Mouse (Mus musculus): ENCODE measurements around the gene P4ha1. TPM values are rescaled to one million over a fixed set of nuclear protein-coding genes. Genes with fewer than 3 reads are reported as not detected.

The P4ha1 gene
- 64.7 and 73.8 TPM in 2 replicates for polyA plus RNA-seq (2015; fragmentation: Nextera tagmentation; extraction: Ambion mirVana)

DNA sequence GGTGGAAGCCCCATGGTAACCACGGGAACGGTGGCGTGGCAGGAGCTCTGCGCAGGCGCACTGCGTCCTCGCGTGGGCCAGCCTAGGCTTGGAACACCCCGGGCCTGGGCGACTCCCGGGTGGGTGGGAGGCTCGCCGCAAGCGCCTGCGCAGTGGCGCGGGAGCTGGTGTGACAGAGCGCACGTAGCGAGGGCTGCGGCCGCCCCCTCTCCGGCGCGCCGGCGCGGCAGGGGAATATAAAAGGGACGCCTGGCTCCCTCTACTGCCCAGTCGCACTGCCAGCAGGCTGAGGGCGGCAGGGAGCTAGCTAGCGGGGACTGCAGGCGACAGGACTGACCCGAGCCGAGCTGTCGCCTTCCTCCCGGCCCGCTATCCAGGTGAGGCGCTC, at the start of gene P4ha1:
Gene P4ha1 (plus strand): TSS at position 197 of the 388 bp plus-strand sequence.
- ATAC-seq: peak; percentile 99
- Histone ChIP-seq H3K4me1 (replicated peaks) (no peaks in the 10 kb centered on the region; the same call in 1 of the 2 replicates), H3K9ac (peak within 1 kb of the TSS; percentile 91), H3K9me3 (no peaks in the 10 kb centered on the region), H3K27me3 (replicated peaks) (no peaks in the 10 kb centered on the region), H3K4me2 (replicated peaks) (peak within 1 kb of the TSS; percentile 66), H3K4me3 (replicated peaks) (peak within 1 kb of the TSS; percentile 92), H3K27ac (peak within 1 kb of the TSS; percentile 96), H3K36me3 (no peaks in the 10 kb centered on the region)
- WGBS: 0% methylated on average over 34 of the region's 39 CpGs

DNA sequence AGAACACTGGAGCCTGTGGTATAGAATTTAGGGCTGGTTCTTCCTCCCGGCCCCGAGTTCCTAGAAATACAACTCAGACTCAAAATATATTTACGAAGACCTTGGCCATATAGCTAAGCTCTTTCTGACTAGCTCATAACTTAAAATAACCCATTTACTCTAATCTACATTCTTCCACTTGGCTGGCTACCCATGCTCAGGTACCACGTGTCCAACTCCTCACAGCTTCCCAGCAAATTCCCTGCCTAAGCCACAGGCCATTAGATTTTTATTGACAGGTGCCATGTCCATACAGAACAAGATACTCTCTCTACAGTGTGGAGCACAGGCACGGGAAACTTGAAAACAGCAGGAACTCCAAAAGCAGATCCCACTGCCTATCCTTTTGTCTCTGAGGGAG, 47.4 kb upstream of the P4ha1 start:
- WGBS: 87% methylated on average over 5 of the region's 5 CpGs
- no peak for ATAC-seq
- no peak overlapping the region for H3K9ac ChIP-seq
- H3K4me1 ChIP-seq (replicated peaks): peaks cover 5% of the 10 kb centered on the region; the same call in 1 of the 2 replicates
- no peaks in the 10 kb centered on the region for H3K9me3 ChIP-seq
- H3K4me2 ChIP-seq (replicated peaks): no peak overlapping the region
- H3K36me3 ChIP-seq: no peaks in the 10 kb centered on the region
- no peak overlapping the region for H3K4me3 ChIP-seq (replicated peaks)
- no peaks in the 10 kb centered on the region for H3K27me3 ChIP-seq (replicated peaks)
- H3K27ac ChIP-seq: no peak overlapping the region

DNA sequence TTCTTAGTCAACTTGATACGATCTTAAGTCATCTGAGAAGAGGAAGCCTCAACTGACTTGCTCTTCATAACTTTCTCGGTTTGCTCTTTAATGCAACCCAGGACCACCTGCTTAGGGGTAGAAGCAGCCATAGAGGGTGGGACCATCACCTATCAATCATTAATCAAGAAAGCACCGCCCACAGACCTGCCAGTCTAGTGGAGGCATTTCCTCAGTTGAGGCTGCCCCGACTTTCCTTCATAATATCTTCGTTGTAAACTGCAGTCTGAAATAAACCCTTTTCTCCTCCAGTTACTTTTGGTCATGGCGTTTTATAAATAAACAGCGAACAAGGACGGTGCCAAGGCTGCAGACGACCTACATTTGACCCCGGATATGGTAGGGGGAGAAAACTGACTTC, 46.0 kb upstream of the P4ha1 start:
- peak; percentile 81 for ATAC-seq

DNA sequence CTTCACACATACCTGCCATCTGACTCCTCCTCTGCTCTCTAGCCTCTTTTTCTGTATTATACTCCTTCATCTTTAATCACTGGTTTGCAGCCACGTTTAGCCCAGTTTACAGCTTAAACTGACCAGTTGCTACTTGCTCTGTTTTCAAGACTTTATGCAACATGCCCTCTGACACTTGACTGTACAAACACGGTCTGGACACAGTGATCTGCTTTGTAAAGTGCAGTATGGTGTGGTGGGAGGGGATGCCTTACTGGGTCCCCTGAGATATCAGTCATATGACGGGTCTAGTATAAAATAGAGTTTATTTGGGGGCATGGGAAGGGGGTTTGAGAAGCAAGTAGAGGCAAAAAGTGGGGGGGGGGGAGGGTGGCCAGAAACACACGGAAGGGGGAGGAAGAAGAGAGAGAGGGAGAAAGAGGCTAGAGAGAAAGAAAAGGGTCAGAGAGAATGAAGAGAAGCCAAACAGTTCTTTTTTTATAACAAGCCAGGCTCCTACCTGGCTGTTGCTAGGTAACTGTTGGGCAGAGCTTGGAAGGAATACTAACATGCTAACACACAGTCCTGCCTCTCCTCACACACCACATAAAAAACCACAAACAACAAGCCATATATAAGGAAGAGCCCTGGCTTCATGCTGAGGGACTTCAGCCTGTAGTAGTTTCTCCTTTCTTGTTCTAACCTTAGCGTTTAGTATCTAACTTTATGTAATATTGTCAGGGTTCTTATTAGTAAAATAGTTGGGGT, 45.2 kb upstream of the P4ha1 start:
- no peaks in the 10 kb centered on the region for H3K27me3 ChIP-seq (replicated peaks)
- H3K4me3 ChIP-seq (replicated peaks): no peak overlapping the region
- H3K9ac ChIP-seq: no peak overlapping the region
- no peak overlapping the region for H3K27ac ChIP-seq
- no peaks in the 10 kb centered on the region for H3K36me3 ChIP-seq
- no peak overlapping the region for H3K4me2 ChIP-seq (replicated peaks)
- whole genome bisulfite sequencing: 41% methylated on average over 5 of the region's 5 CpGs
- ATAC-seq: 0 out of 2 replicates have a peak, but pooled peaks have one; percentile 22
- no peaks in the 10 kb centered on the region for H3K9me3 ChIP-seq
- peaks cover 4% of the 10 kb centered on the region; the same call in 1 of the 2 replicates for H3K4me1 ChIP-seq (replicated peaks)

More for the DNA sequence above, 46.0 kb upstream of the P4ha1 start:
- no peaks in the 10 kb centered on the region for H3K36me3 ChIP-seq
- 0 out of 2 replicates have a peak overlapping the region, but pooled peaks have one; percentile 9 for H3K4me3 ChIP-seq (replicated peaks)
- 24% methylated on average over 10 of the region's 10 CpGs for WGBS
- H3K9me3 ChIP-seq: no peaks in the 10 kb centered on the region
- H3K4me2 ChIP-seq (replicated peaks): peak overlapping the region; percentile 39
- H3K9ac ChIP-seq: 0 out of 2 replicates have a peak overlapping the region, but pooled peaks have one; percentile 8
- H3K4me1 ChIP-seq (replicated peaks): peaks cover 4% of the 10 kb centered on the region; the same call in 1 of the 2 replicates
- no peaks in the 10 kb centered on the region for H3K27me3 ChIP-seq (replicated peaks)
- H3K27ac ChIP-seq: no peak overlapping the region

DNA sequence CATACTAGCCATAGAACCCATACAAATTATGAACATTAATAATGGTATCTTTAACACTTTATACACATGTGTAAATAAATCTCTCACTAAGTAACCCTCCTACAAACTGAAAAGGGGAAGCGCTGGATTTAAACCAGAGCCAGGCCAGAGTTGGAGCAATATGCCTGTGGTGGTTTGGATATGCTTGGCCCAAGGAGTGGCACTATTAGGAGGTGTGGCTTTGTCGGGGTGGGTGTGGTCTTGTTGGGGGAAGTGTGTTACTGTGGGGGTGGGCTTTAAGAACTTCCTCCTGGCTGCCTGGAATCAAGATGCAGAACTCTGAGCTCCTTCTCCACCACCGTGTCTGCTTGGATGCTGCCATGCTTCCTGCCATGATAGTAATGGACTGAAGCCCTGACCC, 39.9 kb upstream of the P4ha1 start:
- H3K4me2 ChIP-seq (replicated peaks): no peak overlapping the region

DNA sequence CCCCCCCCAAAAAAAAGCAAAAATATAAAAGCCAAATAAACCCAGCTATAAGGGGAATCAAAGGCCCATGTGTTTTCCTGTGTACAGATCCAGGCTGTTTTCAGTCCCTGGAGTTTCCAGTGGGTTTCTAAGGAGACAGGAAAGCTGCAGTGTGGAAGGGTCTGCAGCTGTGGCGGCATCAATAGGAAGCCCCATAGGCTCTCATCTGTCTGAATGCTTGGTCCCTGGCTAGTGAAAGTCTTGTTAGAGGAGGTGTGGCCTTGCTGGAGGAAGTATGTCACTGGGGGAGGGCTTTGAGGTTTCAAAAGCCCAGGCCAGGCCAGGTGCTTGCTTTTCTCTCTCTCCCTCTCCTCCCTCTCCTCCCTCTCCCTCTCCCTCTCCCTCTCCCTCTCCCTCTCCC, 39.3 kb upstream of the P4ha1 start:
- Histone ChIP-seq H3K9me3 (no peaks in the 10 kb centered on the region), H3K27me3 (replicated peaks) (no peaks in the 10 kb centered on the region), H3K4me3 (replicated peaks) (no peak overlapping the region), H3K36me3 (no peaks in the 10 kb centered on the region), H3K9ac (no peak overlapping the region), H3K4me1 (replicated peaks) (no peaks in the 10 kb centered on the region; the same call in 1 of the 2 replicates), H3K27ac (no peak overlapping the region), H3K4me2 (replicated peaks) (no peak overlapping the region)
- ATAC-seq: no peak
- WGBS: 77% methylated on average over 1 of the region's 1 CpGs

More for the DNA sequence above, 39.9 kb upstream of the P4ha1 start:
- H3K4me3 ChIP-seq (replicated peaks): no peak overlapping the region
- H3K9me3 ChIP-seq: no peaks in the 10 kb centered on the region
- no peak overlapping the region for H3K27ac ChIP-seq
- H3K9ac ChIP-seq: no peak overlapping the region
- H3K4me1 ChIP-seq (replicated peaks): no peaks in the 10 kb centered on the region; the same call in 1 of the 2 replicates
- ATAC-seq: no peak
- H3K27me3 ChIP-seq (replicated peaks): no peaks in the 10 kb centered on the region
- no peaks in the 10 kb centered on the region for H3K36me3 ChIP-seq
- WGBS: 71% methylated on average over 3 of the region's 3 CpGs

DNA sequence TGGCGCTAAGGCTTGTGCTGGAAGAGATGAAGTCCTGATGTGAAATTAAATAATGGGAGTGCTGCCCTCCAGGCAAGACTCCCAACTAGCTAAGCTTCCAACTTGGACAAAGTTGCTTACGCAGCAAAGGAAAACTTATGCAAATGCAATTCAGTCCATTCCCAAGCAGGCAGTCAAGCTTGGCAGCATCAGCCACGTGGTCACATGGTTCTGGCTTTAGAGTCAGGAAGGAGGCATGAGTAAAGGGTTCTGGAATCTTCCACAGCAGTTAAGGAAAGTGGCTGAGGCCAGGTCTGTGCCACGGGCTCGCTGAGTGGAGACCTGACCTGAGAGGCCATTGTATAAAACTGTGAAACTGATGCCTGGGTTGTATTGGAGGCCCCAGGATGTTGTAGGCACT, 37.6 kb upstream of the P4ha1 start:
- Histone ChIP-seq H3K4me2 (replicated peaks) (no peak overlapping the region), H3K27me3 (replicated peaks) (no peaks in the 10 kb centered on the region), H3K4me1 (replicated peaks) (no peaks in the 10 kb centered on the region; the same call in 1 of the 2 replicates), H3K9ac (no peak overlapping the region), H3K4me3 (replicated peaks) (no peak overlapping the region), H3K9me3 (no peaks in the 10 kb centered on the region), H3K36me3 (no peaks in the 10 kb centered on the region), H3K27ac (no peak overlapping the region; the same call in 1 of the 2 replicates)
- 65% methylated on average over 5 of the region's 5 CpGs for WGBS
- no peak for ATAC-seq

DNA sequence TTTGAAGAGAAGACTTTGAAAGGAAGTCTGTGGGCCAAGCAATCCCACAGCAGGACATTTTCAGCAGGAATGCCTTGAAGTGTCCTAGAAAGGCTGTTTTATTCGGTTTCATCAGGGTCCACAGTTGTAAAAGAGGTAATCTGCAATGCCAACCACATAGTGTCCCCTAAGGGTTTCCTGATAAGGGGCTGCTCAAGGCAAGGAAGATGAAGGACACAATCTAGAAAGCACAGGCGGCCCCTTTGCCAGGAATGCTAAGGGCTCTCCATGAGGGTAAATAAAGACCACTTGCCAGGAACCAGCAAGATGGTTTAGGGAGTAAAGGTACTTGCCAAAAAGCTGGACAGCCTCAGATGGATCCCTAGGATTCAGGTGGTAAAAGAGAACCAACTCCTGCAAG, 35.8 kb upstream of the P4ha1 start:
- no peak overlapping the region for H3K27ac ChIP-seq
- no peak overlapping the region for H3K4me2 ChIP-seq (replicated peaks)
- WGBS: 55% methylated on average over 2 of the region's 2 CpGs
- no peak overlapping the region for H3K4me3 ChIP-seq (replicated peaks)
- H3K36me3 ChIP-seq: no peaks in the 10 kb centered on the region
- no peak overlapping the region for H3K9ac ChIP-seq
- no peaks in the 10 kb centered on the region for H3K27me3 ChIP-seq (replicated peaks)
- no peaks in the 10 kb centered on the region for H3K9me3 ChIP-seq
- H3K4me1 ChIP-seq (replicated peaks): peaks cover 7% of the 10 kb centered on the region; the same call in 1 of the 2 replicates
- ATAC-seq: no peak

DNA sequence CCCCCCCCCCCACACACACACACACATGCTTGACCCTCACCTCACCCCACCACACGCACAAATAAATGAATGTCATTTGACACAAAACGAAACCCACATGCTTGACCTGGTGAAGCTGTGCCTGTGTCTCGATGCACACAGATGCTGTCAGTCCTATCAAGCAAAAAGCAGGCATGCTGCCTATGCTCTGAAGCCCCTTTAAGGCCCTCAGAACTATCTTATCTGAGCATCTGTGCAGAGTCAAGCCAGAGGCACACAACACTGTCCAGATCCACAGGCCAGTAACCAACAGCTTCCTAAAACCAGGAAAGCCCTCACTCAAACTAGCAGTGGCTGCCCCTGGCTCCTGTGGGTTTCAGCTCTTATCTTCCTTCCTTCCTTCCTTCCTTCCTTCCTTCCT, 35.4 kb upstream of the P4ha1 start:
- Histone ChIP-seq H3K4me1 (replicated peaks) (peaks cover 10% of the 10 kb centered on the region; the same call in 1 of the 2 replicates), H3K36me3 (no peaks in the 10 kb centered on the region), H3K27ac (no peak overlapping the region), H3K27me3 (replicated peaks) (no peaks in the 10 kb centered on the region), H3K4me3 (replicated peaks) (no peak overlapping the region), H3K4me2 (replicated peaks) (no peak overlapping the region), H3K9me3 (no peaks in the 10 kb centered on the region), H3K9ac (no peak overlapping the region)
- ATAC-seq: no peak
- 42% methylated on average over 3 of the region's 3 CpGs for WGBS

DNA sequence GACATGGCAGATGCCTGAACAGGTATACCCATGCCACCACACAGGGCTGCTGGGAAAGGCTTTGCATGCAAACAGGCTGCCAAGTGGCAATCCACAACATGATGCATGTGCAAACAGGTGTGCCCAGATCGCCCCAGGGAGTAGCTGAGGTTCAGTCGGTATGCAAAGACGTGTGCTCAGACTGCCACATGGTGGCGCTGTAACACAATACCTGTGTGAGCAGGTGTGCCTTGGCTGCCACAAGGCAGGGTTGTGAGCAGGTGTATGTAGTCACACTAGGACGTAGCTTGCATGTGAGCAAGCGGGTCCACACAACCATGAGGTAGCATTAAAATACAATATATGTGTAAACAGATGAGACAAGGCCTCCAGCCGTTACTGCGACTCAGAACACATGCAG, 34.0 kb upstream of the P4ha1 start:
- no peaks in the 10 kb centered on the region for H3K9me3 ChIP-seq
- no peak overlapping the region for H3K9ac ChIP-seq
- no peak for ATAC-seq
- no peak overlapping the region for H3K27ac ChIP-seq
- peaks cover 10% of the 10 kb centered on the region; the same call in 1 of the 2 replicates for H3K4me1 ChIP-seq (replicated peaks)
- H3K4me3 ChIP-seq (replicated peaks): no peak overlapping the region
- H3K36me3 ChIP-seq: no peaks in the 10 kb centered on the region
- H3K27me3 ChIP-seq (replicated peaks): no peaks in the 10 kb centered on the region
- no peak overlapping the region for H3K4me2 ChIP-seq (replicated peaks)
- WGBS: 56% methylated on average over 8 of the region's 8 CpGs

DNA sequence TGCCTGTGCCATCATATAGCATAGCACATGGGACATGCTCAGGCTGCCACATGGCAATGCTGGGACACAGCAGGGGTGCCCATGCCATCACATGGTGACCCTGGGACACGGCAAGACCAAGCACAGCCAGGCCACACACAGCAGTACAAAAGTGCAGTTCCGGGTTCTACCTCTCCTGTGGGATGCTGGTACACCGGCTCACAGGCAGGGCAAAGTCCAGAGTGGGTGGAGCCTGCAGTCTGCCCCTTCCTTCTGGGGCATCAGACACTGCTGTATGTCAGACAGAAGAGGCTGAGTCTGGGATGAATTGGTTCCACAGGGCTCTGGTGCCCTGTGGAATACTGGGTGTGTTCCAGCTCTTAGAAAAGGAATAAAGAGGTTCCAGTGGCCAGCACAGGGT, 31.6 kb upstream of the P4ha1 start:
- WGBS: 45% methylated on average over 3 of the region's 3 CpGs
- Histone ChIP-seq H3K9ac (no peak overlapping the region), H3K36me3 (no peaks in the 10 kb centered on the region), H3K9me3 (no peaks in the 10 kb centered on the region), H3K4me1 (replicated peaks) (peaks cover 10% of the 10 kb centered on the region; the same call in 1 of the 2 replicates), H3K4me3 (replicated peaks) (no peak overlapping the region), H3K27ac (no peak overlapping the region), H3K27me3 (replicated peaks) (no peaks in the 10 kb centered on the region), H3K4me2 (replicated peaks) (no peak overlapping the region)
- ATAC-seq: peak; percentile 72

DNA sequence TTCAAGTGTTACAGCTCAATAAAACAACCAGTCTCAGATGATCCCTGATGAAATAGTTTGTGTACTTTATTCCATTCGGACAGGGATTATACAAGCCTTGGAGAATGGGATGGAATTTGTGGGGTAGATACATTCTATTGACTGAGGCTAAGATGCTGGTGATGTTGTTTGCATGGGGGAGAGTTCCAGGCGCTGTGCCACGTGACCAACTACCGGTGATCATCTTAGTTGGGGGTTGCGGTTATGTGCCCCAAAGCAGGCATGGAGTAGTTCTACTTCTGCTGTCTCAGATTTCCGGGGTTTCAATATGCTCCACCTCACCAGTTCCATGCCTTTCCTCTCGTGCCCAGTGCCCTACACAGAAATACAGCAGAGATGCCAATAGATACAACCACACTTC, 31.0 kb upstream of the P4ha1 start:
- H3K4me3 ChIP-seq (replicated peaks): no peak overlapping the region
- ATAC-seq: no peak
- H3K27me3 ChIP-seq (replicated peaks): no peaks in the 10 kb centered on the region
- WGBS: 73% methylated on average over 7 of the region's 7 CpGs
- H3K36me3 ChIP-seq: no peaks in the 10 kb centered on the region
- no peak overlapping the region for H3K9ac ChIP-seq
- no peak overlapping the region for H3K4me2 ChIP-seq (replicated peaks)
- no peaks in the 10 kb centered on the region for H3K9me3 ChIP-seq
- H3K27ac ChIP-seq: no peak overlapping the region
- peaks cover 10% of the 10 kb centered on the region; the same call in 1 of the 2 replicates for H3K4me1 ChIP-seq (replicated peaks)

DNA sequence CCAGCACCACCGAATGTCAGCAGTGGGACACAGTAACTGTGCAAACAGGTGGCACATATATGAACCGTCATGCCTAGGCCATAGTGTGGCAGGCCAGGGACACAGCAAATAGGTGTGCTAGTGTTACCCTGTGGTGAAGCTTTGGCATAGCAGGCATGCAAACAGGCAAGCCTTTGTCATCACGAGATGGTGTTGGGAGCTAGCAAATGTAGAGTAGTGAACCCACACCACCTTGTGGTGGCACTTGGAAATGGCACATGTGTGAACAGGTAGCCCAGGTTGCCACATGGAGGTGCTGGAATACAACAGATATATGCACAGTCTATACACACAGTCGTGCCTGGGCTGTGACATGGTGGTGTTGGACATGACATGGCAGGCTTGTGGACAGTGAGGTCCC, 30.5 kb upstream of the P4ha1 start:
- no peaks in the 10 kb centered on the region for H3K36me3 ChIP-seq
- no peak overlapping the region for H3K27ac ChIP-seq
- WGBS: 29% methylated on average over 4 of the region's 4 CpGs
- no peak overlapping the region for H3K4me2 ChIP-seq (replicated peaks)
- H3K9me3 ChIP-seq: no peaks in the 10 kb centered on the region
- H3K27me3 ChIP-seq (replicated peaks): no peaks in the 10 kb centered on the region
- peak; percentile 43 for ATAC-seq
- peaks cover 10% of the 10 kb centered on the region; the same call in 1 of the 2 replicates for H3K4me1 ChIP-seq (replicated peaks)
- H3K9ac ChIP-seq: no peak overlapping the region
- H3K4me3 ChIP-seq (replicated peaks): no peak overlapping the region

All from intestine, embryonic 15.5 days (tissue).